Mouse (Mus musculus): Measurements from ENCODE around the gene Tcf25.

GRCm38 (mm10) chr8:123408586-123409544 lies 35.3 kb downstream of the Tcf25 start:
- no peak for TF ChIP-seq CTCF (IDR thresholded peaks at IDR 0.05)
- no peak for TF ChIP-seq EP300 (IDR thresholded peaks at IDR 0.05)
